Mouse (Mus musculus) small intestine, adult 2 months (tissue): ENCODE results near the gene Galt.
"Not testable (repeated sequence)": the region's sequence is repeated elsewhere in the genome, so short reads cannot be mapped to it uniquely, and the experiment has no call there.

Experiments
- CTCF ChIP-seq: fragments of 200-500 bp; IDR thresholded peaks from 2 replicates; pipeline ENCODE4 v1.5.1; 2012; ENCODE audit warnings: low read depth, mild to moderate bottlenecking, control low read depth, inconsistent platforms, low read length, moderate library complexity, mixed read lengths; ENCODE audit not compliant: insufficient replicate concordance, insufficient read length; ENCODE audit errors: extremely low read depth
- POLR2A ChIP-seq: fragments of 200-500 bp; IDR thresholded peaks from 2 replicates; pipeline ENCODE4 v1.6.1; 2012; ENCODE audit warnings: low read depth, mild to moderate bottlenecking, control low read depth, inconsistent platforms, low read length, moderate library complexity

DNA sequence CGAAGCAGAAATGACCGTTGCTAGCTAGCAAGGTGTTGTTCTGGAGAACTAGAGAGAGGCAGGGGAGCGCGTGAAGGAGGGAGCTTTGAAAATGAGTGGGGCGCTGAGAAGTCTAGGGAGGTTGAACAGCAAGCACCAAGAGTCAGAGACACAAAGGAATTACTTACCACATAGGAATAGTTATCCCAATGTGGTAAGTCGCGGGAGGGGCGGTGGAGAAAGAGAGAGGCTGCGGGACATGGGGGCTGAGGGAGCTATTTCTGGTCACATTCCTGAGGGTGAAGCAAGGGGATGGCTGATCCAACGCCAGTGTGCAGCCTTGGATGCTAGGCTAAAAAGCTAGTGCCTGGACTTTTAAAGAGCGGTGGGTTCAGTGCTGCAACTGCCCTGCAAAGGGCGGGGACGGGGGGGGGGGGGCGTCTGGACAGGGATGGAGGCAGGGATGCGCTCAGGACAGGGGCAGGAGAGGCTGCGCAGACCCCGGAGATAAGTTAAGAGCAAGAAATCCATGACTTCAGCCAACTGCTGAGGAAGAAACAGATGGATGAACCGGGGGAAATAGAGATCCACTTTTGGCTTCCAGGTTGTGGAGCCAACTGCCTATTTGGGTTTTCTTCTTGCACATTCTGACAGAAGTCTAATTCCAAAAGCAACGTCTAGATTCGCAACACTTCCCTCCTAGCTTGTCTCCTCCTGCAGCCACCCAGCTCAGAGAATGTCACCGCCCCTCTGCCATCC, 26.9 kb downstream of the Galt start:
- not testable (repeated sequence) for TF ChIP-seq CTCF, POLR2A
